ENCODE assay signal across 11 mouse cellular contexts in the genomic region with DNA sequence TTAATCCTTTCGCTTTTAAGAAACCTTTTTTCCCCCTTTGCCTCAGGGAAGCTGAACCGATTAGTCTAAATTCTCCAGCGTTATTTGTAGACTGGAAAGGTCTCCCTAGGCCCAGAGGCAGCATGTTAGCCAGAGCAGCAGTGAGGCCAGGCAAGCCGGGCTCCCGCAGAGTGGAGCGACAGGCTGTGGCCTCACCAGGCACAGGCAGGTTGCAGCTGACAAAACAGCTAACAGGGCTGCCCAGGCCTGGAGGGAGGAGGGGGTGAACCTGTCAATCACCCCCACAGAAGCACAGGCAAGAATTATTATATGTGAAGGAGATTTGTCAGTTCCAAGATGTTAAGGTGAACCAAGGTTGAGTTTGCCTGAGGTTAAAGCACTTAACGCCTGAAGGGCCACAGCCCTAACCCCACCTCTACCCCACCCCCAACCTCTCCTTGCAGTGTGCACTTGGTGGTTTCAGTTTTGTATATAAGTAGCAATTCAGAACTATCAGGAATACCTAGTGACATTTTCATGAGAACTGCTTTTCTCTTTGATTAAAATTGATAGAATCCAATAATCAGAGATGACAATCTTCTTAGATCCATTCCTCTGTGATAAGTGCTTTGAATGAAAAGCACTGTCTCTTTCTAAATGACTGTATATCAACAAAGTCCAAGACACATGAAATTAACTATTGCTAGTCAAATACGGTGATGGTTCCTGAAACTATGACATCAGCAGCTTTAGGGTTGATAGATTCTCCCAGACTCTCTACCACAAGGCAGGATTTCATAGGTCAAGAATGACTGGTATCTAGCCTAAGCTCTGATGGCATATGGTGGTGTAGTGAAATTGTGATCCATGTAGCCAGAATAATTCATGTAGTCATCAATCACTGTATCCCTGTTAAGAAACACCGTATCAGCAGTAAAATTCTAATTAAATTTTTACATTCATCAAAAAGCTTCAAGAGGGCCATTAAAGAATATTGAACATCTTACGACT.
DNase-seq lines count a peak whose midpoint lies in the region; ATAC-seq lines count a peak whose summit lies in the region.
"Had no signal": no experiment of that assay in that cellular context is flagged by ENCODE, and none has a peak within 500 bp of the region (broad histone marks: within the 10 kb centered on the region; RNA-seq: fewer than 3 reads in every experiment).

No protein-coding gene starts in this region.

- no peak for ATAC-seq in neural tube, embryonic 15.5 days (ENCODE audit: low FRiP score)
- no peak for ATAC-seq in megakaryocyte-erythroid progenitor cell, adult 5-6 weeks (replicated peaks; ENCODE audit: low FRiP score, low TSS enrichment, poor library complexity, severe bottlenecking)

- no peaks in the 10 kb centered on the region for H3K27me3 ChIP-seq in neural tube, embryonic 15.5 days (replicated peaks)
- H3K27me3 ChIP-seq in hindbrain, embryonic 10.5 days (ENCODE audit: insufficient read depth, poor library complexity, severe bottlenecking) = peaks cover 10% of the 10 kb centered on the region; the same call in 1 of the 2 replicates
- H3K27me3 ChIP-seq: liver, embryonic 13.5 days; neural tube, embryonic 13.5 days had no signal

- H3K9ac ChIP-seq in neural tube, embryonic 15.5 days (replicated peaks) = no peak overlapping the region
- H3K9ac ChIP-seq: liver, embryonic 13.5 days; neural tube, embryonic 13.5 days had no signal

- H3K27ac ChIP-seq in neural tube, embryonic 15.5 days (replicated peaks) = no peak overlapping the region
- H3K27ac ChIP-seq in hindbrain, embryonic 10.5 days = 0 out of 2 replicates have a peak overlapping the region, but pooled peaks have one; percentile 29
- H3K27ac ChIP-seq: liver, embryonic 13.5 days; neural tube, embryonic 13.5 days; stomach, postnatal 0 days had no signal

- no peak overlapping the region for H3K4me2 ChIP-seq in neural tube, embryonic 15.5 days
- H3K4me2 ChIP-seq: liver, embryonic 13.5 days; neural tube, embryonic 13.5 days had no signal

- no peak overlapping the region for H3K4me3 ChIP-seq in neural tube, embryonic 15.5 days (replicated peaks)
- no peak overlapping the region for H3K4me3 ChIP-seq in hindbrain, embryonic 10.5 days
- H3K4me3 ChIP-seq: liver, embryonic 13.5 days; neural tube, embryonic 13.5 days had no signal

- H3K4me1 ChIP-seq in neural tube, embryonic 15.5 days = peaks cover 2% of the 10 kb centered on the region; the same call in 1 of the 2 replicates
- H3K4me1 ChIP-seq in hindbrain, embryonic 10.5 days (replicated peaks) = peaks cover 7% of the 10 kb centered on the region; the same call in 1 of the 2 replicates
- H3K4me1 ChIP-seq: liver, embryonic 13.5 days had no signal

- no peaks in the 10 kb centered on the region for H3K36me3 ChIP-seq in neural tube, embryonic 15.5 days
- H3K36me3 ChIP-seq in hindbrain, embryonic 10.5 days = no peaks in the 10 kb centered on the region
- H3K36me3 ChIP-seq: liver, embryonic 13.5 days; neural tube, embryonic 13.5 days had no signal

- peak; percentile 60 for DNase-seq in neural tube, embryonic 10.5 days (ENCODE audit: extremely low spot score, low spot score)
- peak; percentile 71 for DNase-seq in hindbrain, embryonic 10.5 days (ENCODE audit: low spot score)
- peak; percentile 24 to 28 for DNase-seq in kidney, postnatal 4 days
- no peak for DNase-seq in urinary bladder, postnatal 36 days (ENCODE audit: low spot score in 2 of 2)
- no peak for DNase-seq in right cerebral cortex, postnatal 25 days
- DNase-seq in T-cell, adult 2 months (ENCODE audit: low spot score) = no peak
- DNase-seq: liver, embryonic 13.5 days had no signal

- no peaks in the 10 kb centered on the region for H3K9me3 ChIP-seq in neural tube, embryonic 15.5 days (replicated peaks)
- H3K9me3 ChIP-seq in hindbrain, embryonic 10.5 days = no peaks in the 10 kb centered on the region
- H3K9me3 ChIP-seq: liver, embryonic 13.5 days; neural tube, embryonic 13.5 days had no signal

- WGBS in neural tube, embryonic 15.5 days = 28% methylated on average over 10 of the region's 10 CpGs
- 30% methylated on average over 10 of the region's 10 CpGs for WGBS in hindbrain, embryonic 10.5 days

Comparison
In these comparisons a context has a peak if more than half of its experiments do, and no peak if none do; other contexts are left out.
1. DNase-seq: peak in neural tube, embryonic 10.5 days (single experiment), hindbrain, embryonic 10.5 days (single experiment) and kidney, postnatal 4 days (2 of 2); none in urinary bladder, postnatal 36 days (0 of 2), right cerebral cortex, postnatal 25 days (single experiment) and T-cell, adult 2 months (single experiment).